Mouse (Mus musculus) intestine, postnatal 0 days (tissue): Measurements from ENCODE around the gene Lasp1. TPM values are rescaled to one million over a fixed set of nuclear protein-coding genes. Genes with fewer than 3 reads are reported as not detected.

ENCODE experiments used
- ATAC-seq: fragments of 200-750 bp; cut with Nextera tagmentation; 2 replicates; pipeline ENCODE4 v1.8.0; 2017; ENCODE audit warnings: mild to moderate bottlenecking, moderate TSS enrichment, moderate library complexity
- H3K27ac ChIP-seq: fragments of 300-500 bp; sonication (generic); 2 replicates; pipeline ENCODE4 v1.5.1; 2014; ENCODE audit warnings: mild to moderate bottlenecking, low read depth, low read length, moderate library complexity
- H3K27me3 ChIP-seq: fragments of 300-500 bp; sonication (generic); replicated peaks from 2 replicates; pipeline ENCODE4 v1.6.1; 2014; ENCODE audit warnings: low read length, mixed read lengths; ENCODE audit not compliant: control insufficient read depth, insufficient read depth
- H3K36me3 ChIP-seq: fragments of 300-500 bp; sonication (generic); 2 replicates; pipeline ENCODE4 v1.6.1; 2014; ENCODE audit warnings: mild to moderate bottlenecking, moderate library complexity; ENCODE audit not compliant: control insufficient read depth, insufficient read depth
- H3K4me1 ChIP-seq: fragments of 300-500 bp; sonication (generic); replicated peaks from 2 replicates; pipeline ENCODE4 v1.6.1; 2014; ENCODE audit warnings: antibody characterized with exemption, low read length, mixed read lengths; ENCODE audit not compliant: control insufficient read depth, insufficient read depth
- H3K4me2 ChIP-seq: fragments of 300-500 bp; sonication (generic); replicated peaks from 2 replicates; pipeline ENCODE4 v1.6.1; 2014; ENCODE audit warnings: low read depth, mild to moderate bottlenecking, moderate library complexity
- H3K4me3 ChIP-seq: fragments of 300-500 bp; sonication (generic); 2 replicates; pipeline ENCODE4 v1.5.1; 2014; ENCODE audit warnings: low read depth, low read length
- H3K9ac ChIP-seq: fragments of 300-500 bp; sonication (generic); 2 replicates; pipeline ENCODE4 v1.6.1; 2014; ENCODE audit warnings: mild to moderate bottlenecking, low read depth, low read length
- H3K9me3 ChIP-seq: fragments of 300-500 bp; sonication (generic); 2 replicates; pipeline ENCODE4 v1.6.1; 2016; ENCODE audit warnings: mixed run types; ENCODE audit not compliant: control insufficient read depth
- CTCF ChIP-seq: sonication (generic); IDR thresholded peaks from 2 replicates; pipeline ENCODE4 v1.5.1; 2016; ENCODE audit warnings: low read depth, mild to moderate bottlenecking, control low read depth, antibody characterized with exemption, moderate library complexity
- WGBS: fragments of 180-500 bp; shearing (Covaris S2); extraction: QIAGEN DNeasy Blood & Tissue Kit; methylation state at CpG from one replicate; pipeline ENCODE4 v1.1.7; 2014; 5-methylcytosine and 5-hydroxymethylcytosine counted together
- polyA plus RNA-seq: library from polyadenylated mRNA; unstranded; fragments of >200 nt; fragmentation: Nextera tagmentation; extraction: Ambion mirVana; gene quantifications from 2 replicates; pipeline ENCODE4 v1.2.1, GENCODE M21; 2015

The Lasp1 gene
- polyA plus RNA-seq, 1 experiment from 2014 or later: 98.2 TPM

- Histone ChIP-seq H3K4me1 (peaks cover 26% of the 10 kb centered on the region), H3K36me3 (peaks cover 5% of the 10 kb centered on the region; the same call in 1 of the 2 replicates), H3K27me3 (no peaks in the 10 kb centered on the region), H3K4me3 (no peak overlapping the region), H3K9me3 (no peaks in the 10 kb centered on the region), H3K9ac (no peak overlapping the region), H3K27ac (peak overlapping the region; percentile 72), H3K4me2 (peak overlapping the region; percentile 74)
- 29% methylated on average over 6 of the region's 6 CpGs for WGBS
- no peak for TF ChIP-seq CTCF
- no peak for ATAC-seq
Observed at GRCm38 (mm10) chr11:97802495-97802894, 3.7 kb downstream of the Lasp1 start.

GRCm38 (mm10) chr11:97803847-97804246 lies 5.0 kb downstream of the Lasp1 start:
- peaks cover 14% of the 10 kb centered on the region for H3K36me3 ChIP-seq
- H3K27me3 ChIP-seq: no peaks in the 10 kb centered on the region
- TF ChIP-seq CTCF: no peak
- H3K4me2 ChIP-seq: no peak overlapping the region
- peaks cover 39% of the 10 kb centered on the region for H3K4me1 ChIP-seq
- H3K9me3 ChIP-seq: no peaks in the 10 kb centered on the region
- peak overlapping the region; percentile 52; the same call in 1 of the 2 replicates for H3K27ac ChIP-seq
- H3K9ac ChIP-seq: no peak overlapping the region
- WGBS: 35% methylated on average over 5 of the region's 5 CpGs
- ATAC-seq: no peak
- no peak overlapping the region for H3K4me3 ChIP-seq

GRCm38 (mm10) chr11:97804841-97805661 lies 6.3 kb downstream of the Lasp1 start:
- Histone ChIP-seq H3K27me3 (no peaks in the 10 kb centered on the region), H3K4me2 (peak overlapping the region; percentile 50), H3K4me3 (no peak overlapping the region), H3K27ac (peak overlapping the region; percentile 52), H3K9me3 (no peaks in the 10 kb centered on the region), H3K4me1 (peaks cover 48% of the 10 kb centered on the region), H3K36me3 (peaks cover 18% of the 10 kb centered on the region), H3K9ac (peak overlapping the region; percentile 42; the same call in 1 of the 2 replicates)
- no peak for TF ChIP-seq CTCF
- no peak for ATAC-seq
- 27% methylated on average over 9 of the region's 9 CpGs for WGBS

- no peak overlapping the region for H3K4me3 ChIP-seq
- peaks cover 55% of the 10 kb centered on the region for H3K4me1 ChIP-seq
- no peak overlapping the region for H3K9ac ChIP-seq
- 20% methylated on average over 15 of the region's 15 CpGs for WGBS
- H3K9me3 ChIP-seq: no peaks in the 10 kb centered on the region
- no peaks in the 10 kb centered on the region for H3K27me3 ChIP-seq
- H3K36me3 ChIP-seq: peaks cover 18% of the 10 kb centered on the region
- no peak for TF ChIP-seq CTCF
- H3K4me2 ChIP-seq: peak overlapping the region; percentile 50
- ATAC-seq: no peak
- peak overlapping the region; percentile 50 for H3K27ac ChIP-seq
Observed at GRCm38 (mm10) chr11:97805662-97806612, 7.1 kb downstream of the Lasp1 start.

- H3K27me3 ChIP-seq: no peaks in the 10 kb centered on the region
- ATAC-seq: no peak
- H3K9ac ChIP-seq: no peak overlapping the region
- no peak overlapping the region for H3K4me3 ChIP-seq
- peaks cover 18% of the 10 kb centered on the region for H3K36me3 ChIP-seq
- 0 out of 2 replicates have a peak overlapping the region, but pooled peaks have one; percentile 50 for H3K27ac ChIP-seq
- H3K4me2 ChIP-seq: peak overlapping the region; percentile 50; the same call in 1 of the 2 replicates
- peaks cover 53% of the 10 kb centered on the region for H3K4me1 ChIP-seq
- WGBS: 61% methylated on average over 7 of the region's 7 CpGs
- no peaks in the 10 kb centered on the region for H3K9me3 ChIP-seq
- TF ChIP-seq CTCF: no peak
Observed at GRCm38 (mm10) chr11:97806613-97806964, 7.8 kb downstream of the Lasp1 start.

GRCm38 (mm10) chr11:97807626-97808025 lies 8.8 kb downstream of the Lasp1 start:
- peaks cover 18% of the 10 kb centered on the region for H3K36me3 ChIP-seq
- ATAC-seq: no peak
- H3K9me3 ChIP-seq: no peaks in the 10 kb centered on the region
- 15% methylated on average over 6 of the region's 6 CpGs for WGBS
- H3K27me3 ChIP-seq: no peaks in the 10 kb centered on the region
- TF ChIP-seq CTCF: no peak
- H3K4me1 ChIP-seq: peaks cover 47% of the 10 kb centered on the region
- H3K4me3 ChIP-seq: no peak overlapping the region
- H3K4me2 ChIP-seq: peak overlapping the region; percentile 13; the same call in 1 of the 2 replicates
- no peak overlapping the region for H3K9ac ChIP-seq
- H3K27ac ChIP-seq: peak overlapping the region; percentile 58
